Mouse (Mus musculus): ENCODE measurements around the gene Glud1.

DNA sequence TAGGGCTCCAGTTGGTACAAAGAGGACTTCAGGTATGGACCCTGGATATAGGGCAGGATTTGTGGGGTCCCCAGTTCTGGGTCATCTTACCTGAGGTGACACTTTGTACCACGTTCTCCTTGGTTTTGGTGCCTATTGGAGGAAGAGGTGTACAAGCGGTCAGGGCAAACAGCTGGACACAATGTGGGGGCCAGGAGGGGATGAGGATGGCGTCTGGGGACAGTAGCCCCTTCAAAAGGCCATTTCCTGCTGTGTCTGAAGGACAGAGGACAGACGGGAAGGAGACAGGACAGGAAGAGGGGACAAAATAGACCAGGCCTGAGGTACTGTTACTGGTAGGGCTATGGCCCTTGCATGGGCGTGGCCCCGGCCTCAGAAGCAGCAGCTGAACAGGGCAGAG lies 63.1 kb downstream of the Glud1 start:
- TF ChIP-seq CTCF (IDR thresholded peaks at IDR 0.05; ENCODE audit: low read depth): no peak
- no peak for TF ChIP-seq EP300 (IDR thresholded peaks at IDR 0.05; ENCODE audit: low read depth)
